Mouse (Mus musculus) hindbrain, embryonic 16.5 days (tissue): ENCODE data around the gene Atg9b. TPM values are rescaled to one million over a fixed set of nuclear protein-coding genes. Genes with fewer than 3 reads are reported as not detected.
A peak's percentile ranks its signal among the peaks of the same experiment; 100 is the strongest.

Experiments
- ATAC-seq: fragments of 200-750 bp; cut with Nextera tagmentation; 2 replicates; pipeline ENCODE4 v1.8.0; 2017; ENCODE audit warnings: moderate TSS enrichment, moderate library complexity
- H3K27ac ChIP-seq: fragments of 300-500 bp; sonication (generic); 2 replicates; pipeline ENCODE4 v1.5.1; 2014; ENCODE audit warnings: low read depth, mild to moderate bottlenecking, control low read depth, low read length, moderate library complexity
- H3K27me3 ChIP-seq: fragments of 300-500 bp; sonication (generic); replicated peaks from 2 replicates; pipeline ENCODE4 v1.6.1; 2014; ENCODE audit warnings: low read length; ENCODE audit not compliant: control insufficient read depth, insufficient read depth
- H3K36me3 ChIP-seq: fragments of 300-500 bp; sonication (generic); 2 replicates; pipeline ENCODE4 v1.6.1; 2014; ENCODE audit warnings: mild to moderate bottlenecking, low read length, moderate library complexity, mixed read lengths; ENCODE audit not compliant: control insufficient read depth, insufficient read depth
- H3K4me1 ChIP-seq: fragments of 300-500 bp; sonication (generic); 2 replicates; pipeline ENCODE4 v1.6.1; 2014; ENCODE audit warnings: low read depth, low read length; ENCODE audit not compliant: control insufficient read depth, insufficient read depth
- H3K4me2 ChIP-seq: fragments of 300-500 bp; sonication (generic); 2 replicates; pipeline ENCODE4 v1.6.1; 2014; ENCODE audit warnings: mild to moderate bottlenecking, low read length, control low read depth, moderate library complexity
- H3K4me3 ChIP-seq: fragments of 300-500 bp; sonication (generic); 2 replicates; pipeline ENCODE4 v1.5.1; 2014; ENCODE audit warnings: mild to moderate bottlenecking, low read length, control low read depth, moderate library complexity
- H3K9ac ChIP-seq: fragments of 300-500 bp; sonication (generic); 2 replicates; pipeline ENCODE4 v1.6.1; 2014; ENCODE audit warnings: low read depth, mild to moderate bottlenecking, control low read depth, low read length, moderate library complexity
- H3K9me3 ChIP-seq: fragments of 300-500 bp; sonication (generic); 2 replicates; pipeline ENCODE4 v1.6.1; 2014; ENCODE audit warnings: mild to moderate bottlenecking, low read length, moderate library complexity; ENCODE audit not compliant: control insufficient read depth
- WGBS: fragments of 180-500 bp; shearing (Covaris S2); extraction: QIAGEN DNeasy Blood & Tissue Kit; methylation state at CpG from one replicate; pipeline ENCODE4 v1.1.7; 2014; 5-methylcytosine and 5-hydroxymethylcytosine counted together
- polyA plus RNA-seq: library from polyadenylated mRNA; unstranded; fragments of >200 nt; fragmentation: Nextera tagmentation; extraction: Ambion mirVana; gene quantifications from 2 replicates; pipeline ENCODE4 v1.2.1, GENCODE M21; 2015

Atg9b gene
- polyA plus RNA-seq: 3.6 and 4.6 TPM in 2 replicates

- H3K27me3 ChIP-seq: peaks cover 6% of the 10 kb centered on the region
- H3K9me3 ChIP-seq: no peaks in the 10 kb centered on the region
- peaks cover 17% of the 10 kb centered on the region for H3K4me1 ChIP-seq
- WGBS: 84% methylated on average over 7 of the region's 7 CpGs
- no peak within 1 kb of the TSS for H3K9ac ChIP-seq
- no peak within 1 kb of the TSS for H3K4me2 ChIP-seq
- H3K4me3 ChIP-seq: no peak within 1 kb of the TSS
- no peak within 1 kb of the TSS for H3K27ac ChIP-seq
- no peak for ATAC-seq
- no peaks in the 10 kb centered on the region for H3K36me3 ChIP-seq
Measured at GRCm38 (mm10) chr5:24391864-24392263, at the start of gene Atg9b. Gene Atg9b (minus strand): TSS chr5:24392143.

- Histone ChIP-seq H3K4me2 (no peak overlapping the region), H3K27me3 (no peaks in the 10 kb centered on the region), H3K27ac (no peak overlapping the region), H3K9ac (no peak overlapping the region), H3K36me3 (peaks cover 10% of the 10 kb centered on the region), H3K4me1 (peaks cover 14% of the 10 kb centered on the region), H3K9me3 (no peaks in the 10 kb centered on the region), H3K4me3 (no peak overlapping the region)
- 97% methylated on average over 8 of the region's 8 CpGs for WGBS
- ATAC-seq: no peak
Measured at GRCm38 (mm10) chr5:24441187-24441586, 49.2 kb upstream of the Atg9b start.

GRCm38 (mm10) chr5:24433993-24434392 is 42.0 kb upstream of the Atg9b start:
- Histone ChIP-seq H3K27me3 (no peaks in the 10 kb centered on the region), H3K36me3 (peaks cover 7% of the 10 kb centered on the region), H3K4me3 (no peak overlapping the region), H3K27ac (no peak overlapping the region), H3K9me3 (no peaks in the 10 kb centered on the region), H3K9ac (no peak overlapping the region), H3K4me1 (no peaks in the 10 kb centered on the region), H3K4me2 (no peak overlapping the region)
- WGBS: 90% methylated on average over 8 of the region's 8 CpGs
- ATAC-seq: no peak

GRCm38 (mm10) chr5:24428596-24428995 is 36.7 kb upstream of the Atg9b start:
- 12% methylated on average over 9 of the region's 9 CpGs for WGBS
- H3K27ac ChIP-seq: no peak overlapping the region
- no peaks in the 10 kb centered on the region for H3K9me3 ChIP-seq
- no peak overlapping the region for H3K4me3 ChIP-seq
- no peak overlapping the region; the same call in 1 of the 2 replicates for H3K9ac ChIP-seq
- H3K4me2 ChIP-seq: no peak overlapping the region; the same call in 1 of the 2 replicates
- peaks cover 26% of the 10 kb centered on the region for H3K4me1 ChIP-seq
- 0 out of 2 replicates have a peak, but pooled peaks cover 5% of the 10 kb centered on the region for H3K36me3 ChIP-seq
- H3K27me3 ChIP-seq: peaks cover 3% of the 10 kb centered on the region; the same call in 1 of the 2 replicates
- no peak for ATAC-seq

- peaks cover 26% of the 10 kb centered on the region for H3K4me1 ChIP-seq
- H3K27ac ChIP-seq: no peak overlapping the region
- 8% methylated on average over 15 of the region's 15 CpGs for WGBS
- H3K9ac ChIP-seq: 0 out of 2 replicates have a peak overlapping the region, but pooled peaks have one; percentile 18
- no peak overlapping the region for H3K4me3 ChIP-seq
- no peaks in the 10 kb centered on the region for H3K9me3 ChIP-seq
- H3K36me3 ChIP-seq: 0 out of 2 replicates have a peak, but pooled peaks cover 5% of the 10 kb centered on the region
- H3K27me3 ChIP-seq: peaks cover 3% of the 10 kb centered on the region; the same call in 1 of the 2 replicates
- ATAC-seq: no peak
- peak overlapping the region; percentile 27; the same call in 1 of the 2 replicates for H3K4me2 ChIP-seq
Measured at GRCm38 (mm10) chr5:24427981-24428402, 36.0 kb upstream of the Atg9b start.

GRCm38 (mm10) chr5:24427285-24427633 is 35.3 kb upstream of the Atg9b start:
- Histone ChIP-seq H3K27ac (no peak overlapping the region), H3K27me3 (peaks cover 3% of the 10 kb centered on the region; the same call in 1 of the 2 replicates), H3K4me1 (peaks cover 33% of the 10 kb centered on the region), H3K9ac (no peak overlapping the region), H3K36me3 (0 out of 2 replicates have a peak, but pooled peaks cover 5% of the 10 kb centered on the region), H3K4me2 (no peak overlapping the region), H3K4me3 (no peak overlapping the region), H3K9me3 (no peaks in the 10 kb centered on the region)
- WGBS: 24% methylated on average over 12 of the region's 12 CpGs
- no peak for ATAC-seq

- ATAC-seq: no peak
- Histone ChIP-seq H3K27ac (no peak overlapping the region), H3K9ac (peak overlapping the region; percentile 56; the same call in 1 of the 2 replicates), H3K4me3 (0 out of 2 replicates have a peak overlapping the region, but pooled peaks have one; percentile 68), H3K36me3 (0 out of 2 replicates have a peak, but pooled peaks cover 5% of the 10 kb centered on the region), H3K9me3 (no peaks in the 10 kb centered on the region), H3K4me2 (peak overlapping the region; percentile 69), H3K27me3 (peaks cover 3% of the 10 kb centered on the region; the same call in 1 of the 2 replicates), H3K4me1 (peaks cover 37% of the 10 kb centered on the region)
- 13% methylated on average over 9 of the region's 9 CpGs for WGBS
Measured at GRCm38 (mm10) chr5:24426556-24427284, 34.8 kb upstream of the Atg9b start.

- Histone ChIP-seq H3K27me3 (peaks cover 3% of the 10 kb centered on the region; the same call in 1 of the 2 replicates), H3K4me3 (peak overlapping the region; percentile 68), H3K9ac (peak overlapping the region; percentile 56; the same call in 1 of the 2 replicates), H3K9me3 (no peaks in the 10 kb centered on the region), H3K27ac (no peak overlapping the region), H3K36me3 (0 out of 2 replicates have a peak, but pooled peaks cover 2% of the 10 kb centered on the region), H3K4me1 (peaks cover 37% of the 10 kb centered on the region), H3K4me2 (peak overlapping the region; percentile 69)
- 4% methylated on average over 10 of the region's 10 CpGs for WGBS
- ATAC-seq: no peak
Measured at GRCm38 (mm10) chr5:24426037-24426432, 34.1 kb upstream of the Atg9b start.

GRCm38 (mm10) chr5:24425421-24426036 is 33.6 kb upstream of the Atg9b start:
- H3K4me3 ChIP-seq: peak overlapping the region; percentile 68
- peaks cover 3% of the 10 kb centered on the region; the same call in 1 of the 2 replicates for H3K27me3 ChIP-seq
- H3K9me3 ChIP-seq: no peaks in the 10 kb centered on the region
- H3K4me2 ChIP-seq: peak overlapping the region; percentile 69
- peak overlapping the region; percentile 56 for H3K9ac ChIP-seq
- WGBS: under 1% methylated on average over 28 of the region's 30 CpGs
- H3K4me1 ChIP-seq: peaks cover 37% of the 10 kb centered on the region
- peaks cover 6% of the 10 kb centered on the region; the same call in 1 of the 2 replicates for H3K36me3 ChIP-seq
- peak overlapping the region; percentile 50 for H3K27ac ChIP-seq
- no peak for ATAC-seq
